ENCODE assay signal across 16 mouse cellular contexts in genomic region chr2:93124866-93125467, GRCm38 (mm10).
"Had no signal": no experiment of that assay in that cellular context is flagged by ENCODE, and none has a peak within 500 bp of the region (broad histone marks: within the 10 kb centered on the region; RNA-seq: fewer than 3 reads in every experiment).

No protein-coding gene starts in this region.

- H3K4me3 ChIP-seq: limb, embryonic 12.5 days; limb, embryonic 15.5 days; midbrain, embryonic 12.5 days; midbrain, embryonic 15.5 days; neural tube, embryonic 12.5 days had no signal

- H3K9me3 ChIP-seq: limb, embryonic 12.5 days; limb, embryonic 15.5 days; midbrain, embryonic 12.5 days; midbrain, embryonic 15.5 days; neural tube, embryonic 12.5 days had no signal

- ATAC-seq: liver, postnatal 0 days; lung, postnatal 0 days; midbrain, embryonic 15.5 days had no signal

- H3K27ac ChIP-seq: kidney, postnatal 0 days; limb, embryonic 12.5 days; limb, embryonic 15.5 days; liver, embryonic 14.5 days; macrophage; midbrain, embryonic 12.5 days; midbrain, embryonic 15.5 days; neural tube, embryonic 12.5 days had no signal

- H3K4me2 ChIP-seq: limb, embryonic 12.5 days; limb, embryonic 15.5 days; liver, embryonic 11.5 days; lung, embryonic 14.5 days; midbrain, embryonic 12.5 days; midbrain, embryonic 15.5 days; neural tube, embryonic 12.5 days had no signal

- H3K36me3 ChIP-seq: limb, embryonic 12.5 days; limb, embryonic 15.5 days; midbrain, embryonic 12.5 days; midbrain, embryonic 15.5 days; neural tube, embryonic 12.5 days had no signal

- H3K27me3 ChIP-seq: limb, embryonic 12.5 days; limb, embryonic 15.5 days; midbrain, embryonic 12.5 days; midbrain, embryonic 15.5 days; neural tube, embryonic 12.5 days had no signal

- DNase-seq: kidney, postnatal 4 days; left cerebral cortex, postnatal 4 days; liver, postnatal 0 days; lung, embryonic 14.5 days; thymus, adult 18-20 months; thymus, postnatal 36 days had no signal

- H3K9ac ChIP-seq: limb, embryonic 12.5 days; limb, embryonic 15.5 days; liver, embryonic 14.5 days; liver, postnatal 0 days; lung, embryonic 14.5 days; midbrain, embryonic 12.5 days; midbrain, embryonic 15.5 days; neural tube, embryonic 12.5 days had no signal
